Mouse (Mus musculus) stomach, embryonic 14.5 days (tissue): ENCODE data around the gene Gpatch1. TPM values are rescaled to one million over a fixed set of nuclear protein-coding genes. Genes with fewer than 3 reads are reported as not detected.

ENCODE experiments used
- ATAC-seq: fragments of 200-750 bp; cut with Nextera tagmentation; 2 replicates; pipeline ENCODE4 v1.8.0; 2017; ENCODE audit warnings: low read depth, moderate TSS enrichment; ENCODE audit not compliant: insufficient number of reproducible peaks, insufficient read depth, low FRiP score
- H3K27ac ChIP-seq: fragments of 300-500 bp; sonication (generic); 2 replicates; pipeline ENCODE4 v1.5.1; 2014; ENCODE audit warnings: mild to moderate bottlenecking, low read length, moderate library complexity, mixed read lengths
- H3K27me3 ChIP-seq: fragments of 300-500 bp; sonication (generic); 2 replicates; pipeline ENCODE4 v1.6.1; 2014; ENCODE audit warnings: low read length, control low read depth, mixed read lengths; ENCODE audit not compliant: control insufficient read depth, insufficient read depth
- H3K36me3 ChIP-seq: fragments of 300-500 bp; sonication (generic); 2 replicates; pipeline ENCODE4 v1.6.1; 2014; ENCODE audit warnings: mild to moderate bottlenecking, control low read depth, low read length, moderate library complexity, mixed read lengths; ENCODE audit not compliant: control insufficient read depth, insufficient read depth
- H3K4me1 ChIP-seq: fragments of 300-500 bp; sonication (generic); 2 replicates; pipeline ENCODE4 v1.6.1; 2014; ENCODE audit warnings: low read length, control low read depth, mixed read lengths; ENCODE audit not compliant: control insufficient read depth, insufficient read depth
- H3K4me2 ChIP-seq: fragments of 300-500 bp; sonication (generic); replicated peaks from 2 replicates; pipeline ENCODE4 v1.6.1; 2014; ENCODE audit warnings: low read depth, low read length, control low read depth
- H3K4me3 ChIP-seq: fragments of 300-500 bp; sonication (generic); 2 replicates; pipeline ENCODE4 v1.5.1; 2014; ENCODE audit warnings: low read depth, low read length, control low read depth
- H3K9ac ChIP-seq: fragments of 300-500 bp; sonication (generic); replicated peaks from 2 replicates; pipeline ENCODE4 v1.6.1; 2014; ENCODE audit warnings: low read depth, mild to moderate bottlenecking, control low read depth, low read length, moderate library complexity, mixed read lengths
- H3K9me3 ChIP-seq: fragments of 300-500 bp; sonication (generic); 2 replicates; pipeline ENCODE4 v1.6.1; 2016; ENCODE audit warnings: low read depth, low read length, control low read depth; ENCODE audit not compliant: control insufficient read depth
- WGBS: fragments of 180-500 bp; shearing (Covaris S2); extraction: QIAGEN DNeasy Blood & Tissue Kit; methylation state at CpG from one replicate; pipeline ENCODE4 v1.1.7; 2014; 5-methylcytosine and 5-hydroxymethylcytosine counted together
- polyA plus RNA-seq: library from polyadenylated mRNA; unstranded; fragments of >200 nt; fragmentation: Nextera tagmentation; extraction: Ambion mirVana; gene quantifications from 2 replicates; pipeline ENCODE4 v1.2.1, GENCODE M21; 2014

Gpatch1 gene
- 17.3 TPM in 2 replicates for polyA plus RNA-seq

DNA sequence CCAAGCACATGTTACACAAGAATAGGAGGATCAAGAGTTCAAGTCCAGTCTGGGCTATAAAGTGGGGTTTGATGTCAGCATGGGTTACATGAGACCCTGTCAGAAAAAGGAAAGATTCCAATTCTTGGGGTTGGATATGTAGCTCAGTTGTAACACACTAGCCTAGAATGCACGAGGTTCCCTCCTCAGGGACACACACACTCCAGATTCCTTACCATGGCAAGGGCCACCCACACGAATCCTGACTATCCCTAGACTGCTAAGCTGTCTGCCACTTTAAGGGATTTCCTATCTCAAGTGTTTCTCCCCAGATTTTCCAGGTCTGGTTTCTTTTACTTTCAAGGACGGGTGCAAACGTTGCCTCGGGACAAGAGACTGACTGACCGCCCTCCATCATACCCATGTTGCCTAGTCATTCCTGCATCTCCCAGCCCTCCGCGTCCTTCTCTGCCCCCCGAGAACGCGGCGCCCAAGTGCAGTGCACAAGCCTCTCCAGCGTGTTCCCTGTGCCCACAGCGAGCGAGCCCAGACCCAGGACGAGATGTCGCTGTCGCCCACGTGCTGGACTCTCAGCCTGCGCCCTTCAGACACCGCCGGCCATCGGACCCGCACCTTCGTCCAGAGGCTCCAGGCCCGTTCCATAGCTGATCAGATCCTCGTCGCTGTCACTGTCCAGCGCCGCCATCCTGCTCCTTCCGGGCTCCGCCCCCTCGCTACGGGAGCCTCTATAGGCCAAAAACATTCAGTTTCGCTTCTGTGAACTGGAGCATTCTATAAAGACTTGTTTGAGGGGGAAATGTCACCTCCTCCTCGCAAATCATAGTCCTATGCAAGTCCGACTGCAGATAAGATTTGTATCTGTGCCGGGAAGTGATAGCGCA is at the start of gene Gpatch1:
TSS of gene Gpatch1 (minus strand) at position 712 of the 881 bp plus-strand sequence.
- no peaks in the 10 kb centered on the region for H3K36me3 ChIP-seq
- H3K9me3 ChIP-seq: no peaks in the 10 kb centered on the region
- peak within 1 kb of the TSS; percentile 73 for H3K4me2 ChIP-seq
- peak; percentile 53; the same call in 1 of the 2 replicates for ATAC-seq
- peak within 1 kb of the TSS; percentile 89 for H3K4me3 ChIP-seq
- H3K9ac ChIP-seq: peak within 1 kb of the TSS; percentile 80
- H3K27me3 ChIP-seq: no peaks in the 10 kb centered on the region
- H3K27ac ChIP-seq: no peak within 1 kb of the TSS
- H3K4me1 ChIP-seq: 0 out of 2 replicates have a peak, but pooled peaks cover 10% of the 10 kb centered on the region
- 2% methylated on average over 39 of the region's 39 CpGs for WGBS

DNA sequence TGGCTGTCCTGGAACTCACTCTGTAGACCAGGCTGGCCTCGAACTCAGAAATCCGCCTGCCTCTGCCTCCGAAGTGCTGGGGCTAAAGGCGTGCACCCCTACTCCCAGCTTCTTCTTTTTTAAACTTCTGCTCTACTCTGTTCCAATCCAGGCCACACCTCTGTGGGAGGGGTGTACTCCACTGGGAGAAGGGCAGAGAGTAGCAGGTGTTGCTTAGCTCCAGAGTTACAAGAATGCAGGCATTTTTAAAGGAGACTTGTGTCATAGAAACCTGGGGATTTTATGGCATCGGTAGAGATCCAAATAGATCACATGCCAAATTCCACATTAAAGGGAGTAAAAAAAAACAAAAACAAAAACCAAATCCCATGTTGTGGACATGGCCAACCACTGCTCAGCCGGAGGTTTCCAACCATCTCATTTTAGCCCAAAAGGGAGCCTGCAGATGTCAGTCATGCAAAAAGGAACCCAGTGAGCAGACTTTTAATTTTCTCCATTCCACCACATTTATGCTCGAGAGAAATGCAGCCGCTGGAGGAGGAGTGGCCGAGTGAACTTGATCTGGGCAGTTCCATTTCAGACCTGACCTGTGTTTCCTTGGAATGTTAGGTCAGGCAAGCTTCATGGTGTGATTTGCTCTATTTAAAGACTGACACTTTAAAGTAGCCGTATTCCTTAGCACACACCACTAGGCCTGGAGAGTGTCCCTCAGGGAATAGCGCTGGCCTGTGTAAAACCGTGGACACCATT is 47.1 kb upstream of the Gpatch1 start:
- no peak overlapping the region for H3K4me2 ChIP-seq
- H3K27ac ChIP-seq: no peak overlapping the region
- H3K9me3 ChIP-seq: no peaks in the 10 kb centered on the region
- no peaks in the 10 kb centered on the region for H3K4me1 ChIP-seq
- no peak overlapping the region for H3K9ac ChIP-seq
- WGBS: 71% methylated on average over 12 of the region's 12 CpGs
- no peaks in the 10 kb centered on the region for H3K27me3 ChIP-seq
- no peaks in the 10 kb centered on the region for H3K36me3 ChIP-seq
- H3K4me3 ChIP-seq: no peak overlapping the region
- ATAC-seq: no peak

DNA sequence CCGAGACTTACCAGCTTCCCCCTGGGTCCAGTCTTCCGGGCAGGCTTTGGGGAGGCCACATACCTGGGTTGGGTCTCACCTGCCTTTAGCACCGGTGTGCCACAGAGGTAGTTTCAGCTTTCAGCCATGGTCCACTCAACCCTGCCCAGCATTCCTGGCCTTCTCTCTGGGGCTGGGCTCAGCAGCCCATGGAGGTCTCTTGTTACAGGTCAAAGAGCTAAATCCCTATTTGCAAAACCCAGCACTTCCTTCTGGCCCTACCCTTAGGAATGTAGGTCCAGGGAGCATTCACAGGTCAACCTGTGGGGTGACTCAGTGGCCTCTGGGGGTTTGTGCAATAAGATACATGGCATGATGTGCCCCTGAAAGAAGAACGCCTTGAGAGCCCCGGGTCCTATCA is 44.6 kb upstream of the Gpatch1 start:
- no peak overlapping the region for H3K27ac ChIP-seq
- peak; percentile 33; the same call in 1 of the 2 replicates for ATAC-seq
- 52% methylated on average over 5 of the region's 5 CpGs for WGBS
- H3K9ac ChIP-seq: no peak overlapping the region
- H3K36me3 ChIP-seq: no peaks in the 10 kb centered on the region
- H3K4me2 ChIP-seq: no peak overlapping the region
- no peaks in the 10 kb centered on the region for H3K27me3 ChIP-seq
- H3K4me3 ChIP-seq: no peak overlapping the region
- no peaks in the 10 kb centered on the region for H3K9me3 ChIP-seq
- H3K4me1 ChIP-seq: no peaks in the 10 kb centered on the region

DNA sequence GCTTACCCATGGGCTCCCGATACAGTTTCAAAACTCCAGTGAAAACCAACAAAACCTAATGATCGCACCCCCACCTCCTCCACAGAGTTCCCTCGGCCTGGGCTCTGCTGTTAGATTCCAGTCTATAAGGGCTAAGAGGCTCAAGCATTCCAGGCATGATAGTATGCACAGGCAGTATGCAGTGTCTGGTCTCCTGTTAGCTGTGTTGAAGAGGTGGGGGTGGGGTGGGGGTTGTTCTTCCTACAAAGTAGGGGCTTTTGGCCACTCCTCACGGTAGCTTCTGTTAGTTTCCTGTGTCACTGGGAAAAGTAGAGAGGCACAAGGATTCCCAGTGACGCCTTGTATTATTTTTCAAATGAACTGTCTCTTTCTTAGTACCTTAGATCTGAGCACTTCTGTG is 44.0 kb upstream of the Gpatch1 start:
- Histone ChIP-seq H3K4me3 (no peak overlapping the region), H3K9me3 (no peaks in the 10 kb centered on the region), H3K4me1 (no peaks in the 10 kb centered on the region), H3K4me2 (no peak overlapping the region), H3K36me3 (no peaks in the 10 kb centered on the region), H3K27ac (no peak overlapping the region), H3K27me3 (no peaks in the 10 kb centered on the region), H3K9ac (no peak overlapping the region)
- WGBS: 45% methylated on average over 5 of the region's 5 CpGs
- ATAC-seq: no peak

DNA sequence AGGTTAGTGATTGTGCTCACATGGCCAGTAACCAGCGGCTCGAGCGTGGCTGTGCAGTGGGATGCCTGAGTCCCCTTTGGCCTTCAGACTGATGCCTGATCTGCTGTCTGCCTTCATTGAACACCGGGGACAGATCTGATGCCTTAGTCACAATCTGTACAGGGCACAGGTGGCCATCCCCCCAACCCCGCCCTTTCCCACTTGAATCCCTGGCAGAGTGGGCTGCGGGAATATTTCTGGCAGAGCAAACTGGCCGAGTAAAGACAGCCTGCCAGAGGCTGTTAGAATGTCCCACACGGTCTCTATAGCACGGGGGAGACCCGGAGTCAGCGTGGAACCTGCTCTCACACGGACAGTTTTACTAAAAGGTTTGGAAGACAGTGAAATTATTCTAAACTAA is 39.4 kb upstream of the Gpatch1 start:
- H3K4me3 ChIP-seq: no peak overlapping the region
- WGBS: 87% methylated on average over 12 of the region's 12 CpGs
- no peak for ATAC-seq

DNA sequence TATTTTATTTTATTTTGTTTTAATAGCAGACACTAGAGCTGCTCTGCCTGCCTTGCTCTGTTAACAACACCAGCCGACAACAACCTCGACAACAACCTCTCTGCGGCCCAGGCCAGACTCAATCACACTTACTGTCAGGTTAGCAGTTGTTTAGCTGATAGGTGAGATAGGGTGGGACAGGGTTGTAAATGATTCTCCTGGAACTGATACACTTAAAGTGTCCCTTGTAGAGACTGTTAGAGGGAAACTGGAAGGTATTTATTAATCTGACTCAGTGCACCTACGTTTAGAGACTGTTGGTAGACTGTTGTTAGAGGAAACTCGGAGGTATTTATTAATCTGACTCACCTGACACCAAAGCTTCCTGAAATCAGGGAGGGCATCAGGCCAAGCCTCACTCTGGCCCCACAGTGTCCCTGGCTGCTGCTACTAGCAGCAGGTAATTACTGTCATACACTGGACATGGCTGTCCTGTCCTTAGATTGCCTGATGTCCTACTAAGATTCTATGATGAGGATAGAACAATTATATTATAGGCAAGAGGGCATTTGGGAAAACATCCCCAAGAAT is 37.1 kb upstream of the Gpatch1 start:
- no peak overlapping the region for H3K4me3 ChIP-seq
- no peaks in the 10 kb centered on the region for H3K4me1 ChIP-seq
- H3K27ac ChIP-seq: no peak overlapping the region
- no peak overlapping the region for H3K4me2 ChIP-seq
- no peak overlapping the region for H3K9ac ChIP-seq
- no peaks in the 10 kb centered on the region for H3K27me3 ChIP-seq
- ATAC-seq: no peak
- no peaks in the 10 kb centered on the region for H3K9me3 ChIP-seq
- 40% methylated on average over 5 of the region's 5 CpGs for WGBS
- no peaks in the 10 kb centered on the region for H3K36me3 ChIP-seq

More for the DNA sequence above, 39.4 kb upstream of the Gpatch1 start:
- no peaks in the 10 kb centered on the region for H3K9me3 ChIP-seq
- no peaks in the 10 kb centered on the region for H3K4me1 ChIP-seq
- no peak overlapping the region for H3K9ac ChIP-seq
- H3K27me3 ChIP-seq: no peaks in the 10 kb centered on the region
- H3K36me3 ChIP-seq: no peaks in the 10 kb centered on the region
- no peak overlapping the region for H3K4me2 ChIP-seq
- no peak overlapping the region for H3K27ac ChIP-seq

DNA sequence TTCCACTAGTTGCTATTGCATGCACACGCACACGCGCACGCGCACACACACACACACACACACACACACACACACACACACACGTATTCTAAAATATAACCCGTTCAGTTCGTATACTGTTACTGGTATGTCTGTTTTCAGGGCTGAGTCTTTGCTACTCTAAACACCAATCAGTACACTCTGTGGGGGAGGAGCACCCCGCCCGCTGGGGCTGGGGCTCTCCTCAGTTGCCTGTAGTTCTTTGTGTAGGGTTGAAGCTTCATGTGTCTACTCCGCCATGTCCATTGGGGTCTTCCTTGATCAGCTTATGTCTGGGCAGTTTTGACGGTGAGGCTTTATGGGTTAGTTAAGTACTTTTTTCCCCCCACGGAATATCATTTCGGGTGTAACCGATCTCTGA is 35.1 kb upstream of the Gpatch1 start:
- ATAC-seq: no peak
- Histone ChIP-seq H3K4me1 (no peaks in the 10 kb centered on the region), H3K27ac (no peak overlapping the region)

DNA sequence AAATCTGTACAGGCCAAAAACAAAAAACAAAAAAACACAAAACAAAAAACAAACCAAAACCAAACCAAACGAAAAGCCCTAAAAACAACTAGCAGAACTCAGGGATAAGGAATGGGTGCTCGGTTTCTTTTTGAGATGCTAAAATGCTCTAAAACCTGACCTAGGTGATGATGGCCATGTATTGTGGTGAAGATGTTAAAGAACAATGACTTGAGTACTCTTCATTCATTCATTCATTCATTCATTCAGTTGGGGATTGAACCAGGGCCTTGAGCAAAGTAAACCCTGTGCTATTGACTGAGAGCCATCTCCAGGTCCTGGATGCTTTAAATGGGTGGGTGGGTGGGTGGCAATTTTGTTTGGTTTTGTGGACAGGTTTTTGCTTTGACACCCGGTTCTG is 32.9 kb upstream of the Gpatch1 start:
- Histone ChIP-seq H3K36me3 (no peaks in the 10 kb centered on the region), H3K4me1 (no peaks in the 10 kb centered on the region), H3K4me3 (no peak overlapping the region), H3K4me2 (no peak overlapping the region), H3K9me3 (no peaks in the 10 kb centered on the region), H3K27me3 (no peaks in the 10 kb centered on the region), H3K9ac (no peak overlapping the region), H3K27ac (no peak overlapping the region)
- no peak for ATAC-seq
- WGBS: 85% methylated on average over 3 of the region's 3 CpGs

More for the DNA sequence above, 35.1 kb upstream of the Gpatch1 start:
- 92% methylated on average over 15 of the region's 15 CpGs for WGBS
- Histone ChIP-seq H3K27me3 (no peaks in the 10 kb centered on the region), H3K36me3 (no peaks in the 10 kb centered on the region), H3K9me3 (no peaks in the 10 kb centered on the region), H3K4me2 (no peak overlapping the region), H3K4me3 (no peak overlapping the region), H3K9ac (no peak overlapping the region)
